Mouse (Mus musculus): ENCODE data around the gene Prph.

GRCm38 (mm10) chr15:99083867-99084557 is 29.0 kb downstream of the Prph start:
- TF ChIP-seq CTCF (IDR thresholded peaks at IDR 0.05; ENCODE audit: low read depth) (no peak), EP300 (IDR thresholded peaks at IDR 0.05; ENCODE audit: low read depth) (no peak)
